Mouse (Mus musculus): Measurements from ENCODE around the gene Gm4907.
"Not testable (repeated sequence)": the region's sequence is repeated elsewhere in the genome, so short reads cannot be mapped to it uniquely, and the experiment has no call there.

Gm4907 gene

DNA sequence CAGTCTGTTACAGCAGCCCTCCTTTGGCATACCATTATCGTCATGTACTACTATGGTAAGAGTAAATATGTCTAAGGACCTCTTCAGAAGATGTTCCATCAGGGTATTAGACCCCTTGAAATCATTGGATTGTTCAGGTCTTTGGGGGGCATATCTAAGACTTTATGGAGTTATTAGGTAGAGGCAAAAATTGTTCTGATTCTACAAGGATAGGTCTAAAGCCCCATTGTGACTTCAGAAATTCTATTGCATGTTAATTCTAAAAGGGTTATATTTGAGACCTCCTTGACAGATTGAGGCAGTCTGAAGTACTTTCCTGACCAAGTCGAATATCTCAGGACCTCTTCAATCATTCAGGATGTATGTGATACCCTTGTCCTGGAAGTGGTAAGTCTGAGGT lies at the start of gene Gm4907:
Gm4907 (plus strand) TSS at position 301 of the 400 bp plus-strand sequence.
- DNase-seq, result not testable (repeated sequence)

DNA sequence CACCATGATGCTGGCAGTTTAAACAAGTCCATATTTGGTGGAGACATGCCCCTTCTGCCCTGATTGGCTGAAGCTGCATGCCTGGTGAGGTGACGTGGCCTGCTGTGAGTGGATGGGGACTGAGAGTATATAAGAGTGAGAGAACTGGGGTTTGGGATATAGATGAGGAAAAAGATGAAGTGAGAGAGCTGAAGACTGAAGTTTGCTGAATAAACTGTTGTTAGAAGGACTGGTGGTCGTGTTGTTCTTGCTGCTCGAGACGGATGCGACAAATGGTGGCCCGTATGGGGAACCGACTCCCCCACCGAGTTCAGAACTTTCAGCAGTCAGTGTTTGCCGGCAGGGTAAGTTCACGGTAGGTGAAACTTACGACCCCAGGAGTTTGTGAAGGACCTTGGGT lies 48.6 kb upstream of the Gm4907 start:
- DNase-seq, result not testable (repeated sequence)

DNA sequence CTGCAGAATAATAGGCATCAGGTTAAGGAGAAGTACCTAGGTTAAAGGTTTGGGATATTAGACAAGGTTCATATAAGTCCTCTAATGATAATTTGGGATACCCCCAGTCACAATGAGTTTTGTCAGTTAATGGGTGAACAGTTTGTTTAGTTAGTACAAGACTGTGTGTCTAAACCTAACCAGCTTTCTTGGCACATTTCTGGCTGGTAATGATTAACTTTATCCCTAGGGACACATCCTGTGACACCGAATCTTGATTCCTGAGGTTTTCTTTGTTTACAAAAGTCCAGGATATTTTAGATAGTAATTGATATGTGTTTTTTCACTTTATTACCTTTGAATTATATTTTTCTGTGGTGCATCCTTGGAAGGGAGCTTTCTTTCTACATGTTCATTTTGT lies 41.4 kb upstream of the Gm4907 start:
- no peak for DNase-seq

DNA sequence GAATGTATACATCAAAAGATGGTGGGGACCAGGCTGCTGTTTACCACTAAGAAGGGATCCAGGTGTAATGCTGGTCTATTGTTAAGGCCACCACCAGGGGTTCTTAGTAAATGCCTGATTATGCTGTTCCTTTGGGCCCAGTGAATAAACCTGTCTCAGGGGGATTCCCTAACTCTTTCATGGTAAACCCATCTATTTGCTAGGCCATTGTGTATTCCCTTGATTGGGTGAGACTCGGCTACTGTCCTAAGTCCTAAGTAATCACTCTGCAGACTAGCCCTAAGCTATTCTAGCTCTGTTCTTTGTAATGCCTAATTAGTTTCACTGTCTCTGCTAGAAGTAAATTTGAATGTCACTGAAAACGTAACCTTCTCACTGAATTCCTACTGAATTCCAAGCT lies 71.8 kb downstream of the Gm4907 start:
- DNase-seq, result no peak
